Mouse (Mus musculus): ENCODE data around the gene Smim14. TPM values are rescaled to one million over a fixed set of nuclear protein-coding genes. Genes with fewer than 3 reads are reported as not detected.

The Smim14 gene
- polyA plus RNA-seq (2014; fragmentation: Illumina TruSeq; extraction: RNeasy Lipid Tissue Mini Kit (QIAGEN cat#74804); ENCODE audit: low read depth, low replicate concordance): 229 TPM

GRCm38 (mm10) chr5:65536751-65537419 lies at the start of gene Smim14, which contains the start of gene Ube2k:
Gene Smim14, minus strand, starts transcription at chr5:65537184.
Gene Ube2k, plus strand, starts transcription at chr5:65537233.

GRCm38 (mm10) chr5:65492716-65493531 lies 44.1 kb downstream of the Smim14 start, which contains the start of gene Gm43552:
Gene Gm43552, minus strand, starts transcription at chr5:65492833.

DNA sequence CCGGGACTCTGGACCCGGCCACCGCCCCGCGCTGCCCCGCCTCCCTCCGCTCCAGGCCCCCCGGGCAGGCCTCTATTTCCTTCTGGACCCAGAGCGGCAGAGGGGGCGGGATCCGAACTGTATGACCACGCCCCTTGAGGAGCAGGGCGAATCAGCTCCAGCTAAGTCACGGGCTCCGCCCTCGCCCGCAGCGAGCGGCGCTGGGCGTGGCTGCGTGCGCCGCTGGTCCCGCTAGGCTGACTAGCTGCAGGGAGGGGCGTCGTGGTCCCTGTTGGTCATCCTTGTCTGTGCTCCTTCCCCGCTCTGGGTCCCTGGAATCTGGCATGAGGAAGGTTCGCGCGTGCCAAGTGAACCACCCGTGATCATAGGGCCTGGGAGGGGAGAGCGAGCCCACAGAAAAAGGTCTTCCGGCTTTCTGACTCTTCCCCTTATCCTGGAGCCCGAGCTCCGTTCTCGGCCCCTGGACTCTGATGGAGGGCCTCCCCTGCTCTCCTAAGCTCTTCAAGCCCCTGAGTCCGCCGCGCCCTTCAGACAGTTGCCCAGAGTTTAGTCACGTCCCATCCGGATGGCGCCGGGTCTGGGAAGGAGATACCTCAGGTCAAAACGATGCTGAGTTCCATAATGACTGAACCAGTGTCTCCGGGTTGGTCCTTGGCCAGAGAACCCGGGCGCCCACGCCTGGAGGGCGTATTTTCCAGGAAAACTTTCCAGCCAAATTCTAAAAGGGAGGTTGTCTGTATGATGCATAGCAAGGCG lies 101.0 kb downstream of the Smim14 start, which contains the start of gene Ugdh:
Gene Ugdh, minus strand, starts transcription at position 144 of the 756 bp plus-strand sequence.

Other genes starting within 250 kb of the Smim14 start
- 49.6 TPM for gene Rfc1, start 201.5 kb downstream of the Smim14 start, polyA plus RNA-seq (2014; fragmentation: Illumina TruSeq; extraction: RNeasy Lipid Tissue Mini Kit (QIAGEN cat#74804); ENCODE audit: low read depth, low replicate concordance)
- gene Klb, start 188.9 kb downstream of the Smim14 start, polyA plus RNA-seq (2014; fragmentation: Illumina TruSeq; extraction: RNeasy Lipid Tissue Mini Kit (QIAGEN cat#74804); ENCODE audit: low read depth, low replicate concordance): 5.3 TPM
- gene Rpl9, start 145.7 kb downstream of the Smim14 start, polyA plus RNA-seq (2014; fragmentation: Illumina TruSeq; extraction: RNeasy Lipid Tissue Mini Kit (QIAGEN cat#74804); ENCODE audit: low read depth, low replicate concordance): 580 TPM
- 116 TPM for gene Lias, start 145.7 kb downstream of the Smim14 start, polyA plus RNA-seq (2014; fragmentation: Illumina TruSeq; extraction: RNeasy Lipid Tissue Mini Kit (QIAGEN cat#74804); ENCODE audit: low read depth, low replicate concordance)
- 208 TPM for gene Ugdh, start 101.2 kb downstream of the Smim14 start, polyA plus RNA-seq (2014; fragmentation: Illumina TruSeq; extraction: RNeasy Lipid Tissue Mini Kit (QIAGEN cat#74804); ENCODE audit: low read depth, low replicate concordance)
- gene Gm43552, start 44.4 kb downstream of the Smim14 start, polyA plus RNA-seq (2014; fragmentation: Illumina TruSeq; extraction: RNeasy Lipid Tissue Mini Kit (QIAGEN cat#74804); ENCODE audit: low read depth, low replicate concordance): not detected
- 152 TPM for gene Ube2k, start within 50 bp of the Smim14 start, polyA plus RNA-seq (2014; fragmentation: Illumina TruSeq; extraction: RNeasy Lipid Tissue Mini Kit (QIAGEN cat#74804); ENCODE audit: low read depth, low replicate concordance)
- gene Pds5a, start 161.1 kb upstream of the Smim14 start, polyA plus RNA-seq (2014; fragmentation: Illumina TruSeq; extraction: RNeasy Lipid Tissue Mini Kit (QIAGEN cat#74804); ENCODE audit: low read depth, low replicate concordance): 212 TPM
- gene N4bp2, start 226.3 kb upstream of the Smim14 start, polyA plus RNA-seq (2014; fragmentation: Illumina TruSeq; extraction: RNeasy Lipid Tissue Mini Kit (QIAGEN cat#74804); ENCODE audit: low read depth, low replicate concordance): 20.8 TPM

Measured in adrenal gland, adult 10 weeks (tissue).